Mouse (Mus musculus): ENCODE measurements around the gene Ankmy2.
"Not testable (repeated sequence)": the region's sequence is repeated elsewhere in the genome, so short reads cannot be mapped to it uniquely, and the experiment has no call there.

Ankmy2 gene

DNA sequence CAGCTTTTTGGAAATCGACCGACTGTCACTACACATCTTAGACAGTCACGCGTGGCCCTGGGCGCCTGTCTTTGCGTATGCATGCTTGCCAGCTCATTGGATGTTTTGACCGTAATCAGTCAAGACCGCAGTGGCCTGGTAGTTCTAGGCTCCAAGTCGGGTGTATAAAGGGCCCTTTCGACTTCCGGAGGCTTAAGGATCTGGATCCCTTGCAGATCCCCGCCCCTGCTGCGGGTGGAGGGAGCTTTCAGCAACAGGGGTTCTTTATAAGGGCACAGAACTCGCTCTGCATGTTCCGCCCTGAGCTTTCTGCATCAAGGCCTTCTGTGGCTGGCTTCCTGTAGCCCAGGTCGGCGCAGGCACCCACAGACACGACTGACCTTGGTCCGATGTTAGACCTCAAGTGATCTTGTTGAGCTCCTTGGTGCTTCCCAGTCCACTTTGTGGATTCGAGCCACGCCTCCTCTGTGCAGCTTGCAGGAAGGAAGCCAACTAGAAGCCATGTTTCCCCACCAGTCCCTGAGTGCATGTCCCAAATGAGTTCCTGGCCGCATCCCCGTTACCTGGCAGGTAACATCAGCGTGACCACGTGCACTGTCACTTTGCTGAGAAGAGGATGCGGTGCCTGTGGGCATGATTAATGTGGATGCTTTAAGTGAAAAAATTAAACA is 859 bp downstream of the Ankmy2 start, which contains the start of gene Bzw2:
TSS of gene Bzw2 (minus strand) at position 443 of the 671 bp plus-strand sequence.
- DNase-seq (ENCODE audit: low spot score in 2 of 2), result peak; percentile 74 to 81

DNA sequence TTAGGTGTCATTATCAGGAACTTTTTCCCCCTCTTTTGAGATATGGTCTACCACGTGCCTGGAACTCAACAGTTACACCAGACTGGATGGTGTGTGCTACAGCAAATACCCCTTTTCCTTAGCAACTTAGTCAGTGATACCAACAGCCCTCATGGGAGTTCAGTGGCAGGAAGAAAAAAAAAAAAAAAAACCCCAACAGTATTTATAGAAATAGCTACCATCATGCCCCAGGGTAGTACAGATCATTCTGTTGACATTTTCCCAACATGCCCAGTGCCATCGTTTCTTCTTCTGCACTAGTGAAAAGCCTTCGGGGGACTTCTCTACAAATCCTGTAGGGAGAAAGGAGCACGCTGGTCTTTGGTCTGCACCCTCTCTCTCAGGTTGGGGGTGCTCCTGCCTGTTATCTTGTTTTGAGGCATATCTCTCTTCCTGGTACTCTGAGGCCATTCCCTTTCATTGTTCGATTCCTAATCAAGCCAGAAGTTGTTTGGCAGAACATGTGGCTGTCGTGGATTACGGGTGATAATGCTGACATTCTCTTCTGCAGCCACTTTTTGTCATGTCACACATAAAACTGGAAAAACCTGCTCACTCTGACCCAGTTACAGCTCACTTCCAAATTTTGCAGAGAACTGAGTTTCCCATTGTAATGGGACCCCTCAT is 7.3 kb downstream of the Ankmy2 start:
- no peak for DNase-seq (ENCODE audit: low spot score in 2 of 2)

DNA sequence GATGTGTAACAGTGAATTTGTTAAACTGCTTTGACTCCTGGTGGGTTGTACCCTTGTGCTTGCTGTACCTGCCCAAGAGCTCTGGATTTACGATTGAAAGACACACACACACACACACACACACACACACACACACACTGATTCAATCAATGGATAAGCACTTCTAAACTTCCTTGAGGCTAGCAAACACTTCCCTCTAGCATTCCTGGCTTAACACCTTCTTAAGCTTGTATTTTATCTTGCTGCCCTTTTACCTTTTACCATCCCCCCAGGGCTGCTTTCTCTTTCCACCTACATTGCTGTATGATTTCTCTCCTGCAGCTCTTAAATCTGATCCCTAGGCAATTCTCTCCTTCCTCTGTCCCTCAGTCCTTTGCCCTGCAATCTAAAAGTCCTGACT is 8.4 kb downstream of the Ankmy2 start:
- DNase-seq (ENCODE audit: low spot score in 2 of 2), result no peak

DNA sequence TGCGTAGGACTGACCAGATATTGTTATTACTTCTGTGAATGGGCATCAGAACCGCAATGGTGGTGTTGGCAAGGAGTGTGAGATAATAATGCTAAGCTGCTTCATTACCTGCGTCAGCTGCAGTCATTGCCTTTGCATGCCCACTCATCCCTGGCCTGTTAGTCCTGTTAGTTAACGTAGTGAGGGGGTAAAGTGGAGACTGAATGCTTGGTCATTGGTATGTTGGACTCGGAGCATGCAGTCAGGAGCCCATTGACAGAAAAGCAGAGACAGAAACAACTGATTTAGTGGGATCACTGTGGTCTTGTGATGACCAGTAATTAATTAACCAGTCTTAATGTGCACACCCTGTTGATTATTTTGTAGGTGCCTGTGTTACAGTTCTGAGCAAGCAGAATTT is 20.3 kb downstream of the Ankmy2 start:
- DNase-seq (ENCODE audit: low spot score in 2 of 2), result no peak

DNA sequence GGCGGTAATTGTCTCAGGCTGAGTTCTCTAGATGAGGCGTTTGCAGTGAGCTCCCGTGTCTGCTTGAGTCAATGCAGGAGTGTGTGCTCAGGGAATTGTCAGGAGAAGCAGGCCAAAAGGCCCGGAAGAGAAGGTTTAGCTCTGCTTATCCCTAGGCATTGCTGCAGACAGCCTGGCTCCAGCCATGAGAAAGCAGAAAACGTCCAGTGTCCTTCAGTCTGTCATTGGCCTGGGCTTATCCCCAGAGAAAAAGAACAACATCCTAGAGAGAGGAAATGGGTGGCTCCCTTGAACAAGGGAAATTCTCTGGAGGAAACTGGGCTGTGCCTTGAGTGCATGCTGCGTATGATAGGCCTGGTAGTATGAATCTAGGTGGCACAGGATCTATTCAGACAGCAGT is 25.7 kb downstream of the Ankmy2 start:
- peak; percentile 74 to 83 for DNase-seq (ENCODE audit: low spot score in 2 of 2)

DNA sequence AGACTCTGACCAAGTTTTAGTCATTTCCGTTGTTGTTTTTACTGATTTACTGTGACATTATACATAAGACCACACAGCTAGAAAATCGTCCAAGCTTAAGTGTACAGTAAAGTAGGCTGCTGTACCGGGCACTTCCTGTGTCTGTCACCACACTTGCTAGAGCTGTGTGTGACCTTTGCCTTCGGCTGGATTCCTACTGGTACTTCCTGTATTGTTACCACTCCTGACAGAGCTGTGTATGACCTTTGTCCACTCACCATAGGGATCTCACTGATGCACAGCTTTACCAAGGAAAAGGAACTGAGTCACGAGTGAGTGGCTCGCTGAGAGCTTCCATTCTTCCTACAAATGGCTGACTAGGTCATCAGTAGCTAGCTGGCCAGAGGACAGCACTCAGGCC is 30.2 kb downstream of the Ankmy2 start:
- DNase-seq (ENCODE audit: low spot score in 2 of 2), result no peak

DNA sequence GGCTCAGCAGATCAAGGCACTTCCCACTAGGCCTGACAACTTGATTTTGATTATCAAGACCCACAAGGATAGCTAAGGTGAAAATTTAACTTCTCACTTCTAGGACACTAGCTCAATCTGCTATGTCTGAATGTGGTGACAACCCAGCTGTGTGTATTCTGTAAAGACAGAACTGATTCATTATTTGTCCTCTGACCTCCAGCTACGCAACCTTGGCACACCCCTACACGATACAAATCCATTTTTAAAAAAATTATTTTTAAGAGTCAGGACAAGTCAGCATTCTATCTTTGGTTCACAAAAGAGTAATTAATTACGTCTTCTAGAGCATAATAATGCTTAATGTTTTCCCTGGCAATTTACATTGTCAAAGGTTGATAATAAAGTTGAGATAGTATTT is 32.7 kb downstream of the Ankmy2 start:
- DNase-seq (ENCODE audit: low spot score in 2 of 2), result no peak

DNA sequence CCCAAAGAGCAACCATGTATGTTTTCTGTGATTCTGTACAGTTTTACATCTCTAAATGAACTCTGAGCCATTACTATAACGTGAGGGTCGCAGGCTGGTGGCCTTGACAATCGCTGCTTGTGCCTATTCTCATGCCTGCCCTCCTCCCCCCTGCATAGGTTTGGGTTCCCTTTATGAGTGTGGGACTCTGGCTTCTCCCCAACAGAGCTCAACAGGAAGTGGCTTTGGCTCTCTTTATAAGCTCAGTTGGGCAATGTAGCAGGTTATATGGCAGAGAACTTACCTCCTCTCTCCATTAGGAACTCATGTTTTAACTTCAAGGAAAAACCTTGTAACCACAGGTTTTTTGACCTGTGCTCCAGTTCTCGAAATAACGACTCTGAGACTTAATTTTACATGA is 33.4 kb downstream of the Ankmy2 start:
- DNase-seq (ENCODE audit: low spot score in 2 of 2), result no peak

DNA sequence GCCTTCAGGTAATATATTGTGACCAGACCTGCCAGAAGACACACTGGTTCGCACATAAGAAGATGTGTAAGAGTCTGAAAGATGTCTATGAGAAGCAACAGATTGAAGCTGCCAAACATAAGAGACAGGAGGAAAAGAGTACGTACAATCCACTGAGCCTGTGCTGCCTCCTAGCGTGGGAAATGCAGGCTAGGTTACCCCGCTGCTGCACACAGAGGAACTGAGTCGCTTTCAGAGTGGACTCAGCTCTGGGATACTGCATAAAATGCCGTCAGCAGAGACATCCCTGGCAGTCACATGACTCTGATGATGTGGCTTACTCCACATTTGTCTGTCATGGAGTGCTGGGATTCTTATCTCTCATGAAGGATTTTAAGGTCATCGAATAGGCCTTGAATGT is 38.1 kb downstream of the Ankmy2 start:
- DNase-seq (ENCODE audit: low spot score in 2 of 2), result no peak

DNA sequence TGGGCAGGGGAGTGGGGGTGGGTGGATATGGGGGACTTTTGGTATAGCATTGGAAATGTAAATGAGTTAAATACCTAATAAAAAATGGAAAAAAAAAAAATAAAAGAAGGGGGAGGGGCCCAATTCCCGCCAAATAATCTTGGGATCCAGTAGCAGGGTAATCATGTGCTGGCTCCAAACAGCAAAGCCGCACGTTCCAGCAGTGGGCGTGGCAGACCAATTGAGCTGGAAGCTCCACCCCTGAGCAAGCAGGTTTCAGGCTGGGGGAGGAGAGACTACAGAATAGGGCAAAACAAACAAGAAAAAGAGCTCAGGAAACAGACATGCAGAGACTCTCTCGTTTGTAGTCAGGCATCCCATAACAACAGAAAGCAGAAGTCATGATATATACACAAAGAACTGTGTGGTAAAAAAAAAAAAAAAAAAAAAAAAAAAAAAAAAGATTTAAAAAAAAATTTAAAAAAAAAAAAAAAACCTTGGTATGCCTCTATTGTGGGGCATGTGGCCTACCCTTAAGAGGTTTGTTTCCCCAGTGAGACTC is 48.7 kb downstream of the Ankmy2 start:
- not testable (repeated sequence) for DNase-seq (ENCODE audit: low spot score in 2 of 2)

DNA sequence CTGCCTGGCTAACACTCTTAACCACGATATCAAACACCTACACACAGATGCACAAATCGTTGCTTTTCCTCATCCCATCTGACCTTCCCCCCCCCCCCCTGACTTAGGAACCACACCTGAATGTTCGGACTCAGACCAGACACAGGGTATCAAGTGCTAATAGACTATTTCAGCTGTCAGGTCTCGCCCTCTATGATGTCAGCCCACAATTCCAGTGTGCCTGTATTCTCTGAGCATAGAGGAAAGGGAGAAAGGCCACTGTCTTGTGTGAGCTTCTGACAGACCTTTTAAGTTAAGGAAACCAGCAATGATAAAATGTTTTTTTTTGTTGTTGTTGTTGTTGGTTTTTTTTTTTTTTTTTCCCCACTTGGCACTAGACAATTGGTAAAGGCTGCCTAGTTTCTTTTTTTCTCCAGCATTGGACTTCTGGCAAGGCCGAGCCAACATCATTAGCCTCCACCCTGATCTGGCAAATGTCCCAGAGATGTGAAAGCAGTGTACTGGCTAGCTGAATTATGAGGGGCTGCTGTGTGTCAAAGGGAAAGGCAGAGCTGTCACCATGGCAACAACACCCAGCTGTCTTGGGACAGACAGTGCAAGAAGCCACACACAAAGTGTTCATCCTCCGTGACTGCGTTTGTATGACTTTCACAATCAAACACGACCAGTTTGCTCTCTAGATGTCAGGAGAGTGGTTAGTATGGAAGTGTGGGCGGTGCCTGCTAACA is 50.3 kb downstream of the Ankmy2 start:
- DNase-seq (ENCODE audit: low spot score in 2 of 2), result peak; percentile 54 to 67

DNA sequence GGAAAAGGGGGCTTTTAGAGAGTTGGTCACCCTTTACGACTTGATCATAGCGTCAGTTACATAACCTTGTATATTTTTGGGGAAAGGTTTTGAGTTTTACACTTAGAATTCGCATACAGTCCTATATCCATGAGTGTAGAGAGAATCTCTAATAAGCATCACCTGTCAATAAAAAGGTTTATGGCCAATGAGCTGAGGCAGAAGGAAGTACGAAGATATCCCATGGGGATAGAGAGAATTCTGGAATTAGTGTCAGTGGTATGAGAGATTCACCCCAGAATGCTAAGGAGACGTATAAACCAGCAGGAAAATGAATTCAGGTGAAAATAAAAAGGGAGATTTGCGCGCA is 50.9 kb downstream of the Ankmy2 start:
- DNase-seq (ENCODE audit: low spot score in 2 of 2), result no peak

DNA sequence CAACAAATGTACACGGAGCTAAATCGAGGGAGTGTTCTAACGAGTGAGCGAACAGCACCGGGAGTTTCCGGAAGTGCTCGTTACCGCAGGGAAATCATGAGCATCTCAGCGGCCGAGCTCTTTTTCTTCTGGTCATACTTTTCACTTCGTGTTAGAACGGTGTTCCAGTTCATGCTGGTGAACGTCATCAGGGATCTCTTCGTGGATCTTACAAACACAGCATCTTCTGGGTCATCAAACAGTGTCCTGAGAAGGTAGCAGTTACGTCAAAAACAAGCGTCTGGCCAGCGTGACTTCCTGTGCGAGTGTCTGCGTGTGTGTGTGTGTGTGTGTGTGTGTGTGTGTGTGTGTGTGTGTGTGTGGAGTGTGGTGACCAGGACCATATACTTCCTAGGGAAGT is 51.5 kb downstream of the Ankmy2 start:
- no peak for DNase-seq (ENCODE audit: low spot score in 2 of 2)

DNA sequence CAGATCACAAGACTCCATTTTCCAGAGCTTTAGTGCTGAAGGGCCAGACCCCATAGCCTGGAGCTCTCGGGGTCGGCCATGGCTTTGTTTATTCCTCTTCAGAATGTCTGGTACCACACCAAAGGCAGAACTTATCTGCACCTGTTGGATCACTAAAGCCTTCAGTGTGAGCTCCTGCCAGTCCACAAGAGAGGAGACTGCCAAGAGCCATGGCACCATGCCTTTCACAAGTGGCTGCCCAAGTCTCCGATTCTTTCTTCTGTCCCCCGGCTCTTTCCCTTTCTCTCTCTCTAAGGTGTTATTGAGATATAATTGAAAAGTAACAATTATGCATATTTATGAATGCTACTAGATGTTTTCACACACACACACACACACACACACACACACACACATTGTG is 53.2 kb downstream of the Ankmy2 start:
- no peak for DNase-seq (ENCODE audit: low spot score in 2 of 2)

DNA sequence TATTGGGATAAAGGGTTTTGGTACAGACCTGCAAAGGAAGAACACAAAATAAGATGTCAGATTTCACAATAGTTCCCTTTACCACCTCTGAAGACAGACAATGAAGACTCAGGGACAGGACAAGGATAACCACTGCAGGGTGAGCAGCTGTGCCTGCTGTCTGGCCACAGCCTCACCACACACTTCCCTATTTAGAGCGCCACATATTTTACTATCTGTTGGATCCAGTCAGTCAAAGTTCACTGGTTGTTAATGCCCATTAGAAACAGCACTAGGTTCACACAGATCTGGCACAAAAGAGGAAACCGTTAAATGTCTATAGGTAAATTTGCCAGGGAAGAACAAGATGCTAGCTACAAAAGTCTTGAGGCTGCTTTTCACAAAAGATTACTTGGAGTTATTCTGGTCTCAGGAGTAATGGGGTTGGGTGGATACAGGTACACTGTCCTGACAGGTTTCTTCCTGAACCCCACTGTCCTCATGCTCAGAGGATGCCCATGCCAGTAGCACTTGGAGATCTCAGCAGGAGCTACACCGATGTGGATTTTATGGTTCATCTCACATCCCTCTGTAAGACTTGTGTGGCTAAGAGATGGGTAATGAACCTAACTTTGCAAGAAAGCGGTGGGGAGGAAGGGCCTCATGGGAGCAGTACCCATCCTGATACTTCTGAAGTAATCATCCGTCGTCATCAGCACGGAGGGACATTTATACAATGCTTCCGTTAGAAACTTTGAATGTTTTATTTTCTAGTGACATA is 57.7 kb downstream of the Ankmy2 start:
- no peak for DNase-seq (ENCODE audit: low spot score in 2 of 2)

DNA sequence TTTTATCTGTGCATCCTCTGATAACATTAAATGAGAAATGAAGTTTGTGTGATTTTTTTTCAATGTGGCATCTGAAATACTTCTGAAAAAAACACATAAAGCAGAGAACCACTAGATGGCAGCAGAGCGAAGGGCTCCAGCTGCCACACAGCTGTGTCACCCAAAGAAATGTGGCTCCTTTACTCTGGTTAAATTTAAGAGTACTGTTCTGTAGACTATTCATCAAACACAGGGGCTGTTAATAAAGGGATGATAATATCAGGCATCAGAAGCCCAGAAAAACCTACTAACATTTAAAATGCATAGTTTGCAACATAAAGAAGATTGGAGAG is 58.2 kb downstream of the Ankmy2 start:
- DNase-seq (ENCODE audit: low spot score in 2 of 2), result peak in 1 of 2 experiments; percentile 18

DNA sequence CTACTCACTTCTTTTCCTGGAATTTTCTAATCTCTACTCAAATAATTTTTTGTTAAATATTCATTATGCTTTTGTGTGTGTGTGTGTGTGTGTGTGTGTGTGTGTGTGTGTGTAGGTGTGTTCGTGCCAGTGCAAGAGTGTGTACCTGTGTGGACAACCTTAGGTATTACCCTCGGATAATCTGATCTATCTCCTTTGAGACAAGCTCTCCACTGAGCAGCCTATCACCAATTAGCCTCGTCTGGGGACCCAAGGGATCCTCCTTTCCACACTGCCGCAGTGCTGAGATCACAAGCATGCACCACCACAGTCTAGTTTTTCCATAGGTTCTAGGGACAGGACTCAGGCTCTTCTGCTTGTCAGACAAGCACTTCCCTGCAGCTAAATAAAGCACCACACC is 59.3 kb downstream of the Ankmy2 start:
- DNase-seq (ENCODE audit: low spot score in 2 of 2), result no peak

DNA sequence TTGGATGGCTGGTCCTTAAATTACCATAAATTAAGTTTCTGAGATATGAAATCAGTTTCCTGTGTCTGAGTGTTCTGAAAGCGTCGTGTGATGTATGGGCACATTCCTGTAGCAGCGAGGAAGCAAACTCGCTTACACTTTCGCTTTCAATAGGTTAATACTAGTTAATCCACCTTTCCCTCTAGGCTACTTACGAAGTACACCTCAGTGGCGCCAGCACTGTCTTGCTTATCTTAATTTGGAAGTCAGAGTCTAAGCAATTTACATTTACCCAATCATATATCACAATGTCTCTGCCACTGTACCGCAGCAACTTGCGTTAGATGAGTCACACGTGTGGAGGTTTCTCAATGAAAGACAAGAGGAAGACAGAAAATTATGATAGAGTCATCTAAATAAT is 60.0 kb downstream of the Ankmy2 start:
- DNase-seq (ENCODE audit: low spot score in 2 of 2), result no peak

DNA sequence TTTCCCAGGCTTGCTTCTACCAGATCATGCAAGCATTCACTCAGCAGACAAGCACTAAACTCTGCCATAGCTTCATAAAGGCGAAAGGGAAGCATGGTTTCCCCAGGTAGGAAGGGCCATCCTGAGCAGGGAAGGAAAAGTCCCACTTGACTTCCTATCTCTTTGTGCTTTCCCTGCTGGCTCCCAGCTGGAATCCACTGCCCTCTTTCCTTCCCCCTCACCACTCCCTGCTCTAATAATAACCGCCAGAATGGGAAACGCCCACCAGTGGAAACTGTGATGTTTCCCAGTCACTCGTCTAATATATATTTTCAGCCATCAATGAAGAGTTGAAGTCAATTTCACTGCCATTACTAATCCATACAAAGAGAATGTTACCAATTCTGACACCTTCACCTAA is 67.5 kb downstream of the Ankmy2 start:
- peak; percentile 35 to 59 for DNase-seq (ENCODE audit: low spot score in 2 of 2)

DNA sequence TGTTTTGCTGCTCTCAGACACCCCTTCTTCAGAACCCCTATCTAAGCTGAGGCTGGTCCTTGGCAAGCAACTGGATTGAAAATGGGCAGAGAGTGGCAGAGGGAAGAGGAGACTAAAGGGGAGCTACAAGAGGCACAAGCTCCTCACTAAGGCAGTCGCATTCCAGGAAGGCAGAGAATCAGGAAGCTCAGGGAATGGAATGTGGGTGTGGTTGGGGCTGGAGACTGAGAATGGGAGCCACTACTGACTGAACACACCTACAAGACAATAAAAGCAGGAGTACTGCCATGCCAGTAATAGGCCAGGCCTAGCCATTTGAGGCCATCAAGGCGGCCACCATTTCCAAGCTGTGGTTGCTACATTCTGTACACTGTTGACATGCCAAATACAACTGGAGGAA is 74.5 kb downstream of the Ankmy2 start:
- DNase-seq (ENCODE audit: low spot score in 2 of 2), result no peak

DNA sequence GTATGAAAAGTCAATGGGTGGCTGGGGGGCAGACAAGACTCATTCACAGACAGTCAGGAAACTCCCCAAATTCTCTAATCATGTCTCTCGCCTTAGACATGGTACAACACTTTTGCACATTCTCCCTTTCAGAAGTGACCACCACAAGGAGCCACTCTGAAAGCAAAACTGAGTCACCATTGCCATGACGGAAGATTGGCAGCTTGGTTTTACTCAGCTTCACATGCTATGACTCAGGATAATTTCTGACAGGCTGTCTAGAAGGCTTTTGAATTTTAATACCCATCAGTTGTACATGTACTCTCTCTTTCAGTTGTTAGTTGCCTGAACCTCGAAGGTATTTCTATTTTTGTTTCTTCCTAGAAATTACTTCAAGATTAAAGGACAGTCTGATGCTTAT is 84.3 kb downstream of the Ankmy2 start:
- no peak for DNase-seq (ENCODE audit: low spot score in 2 of 2)

Data from heart, adult 9 months (tissue).